23 mouse cellular contexts compared by ENCODE assay signal in the genomic region with DNA sequence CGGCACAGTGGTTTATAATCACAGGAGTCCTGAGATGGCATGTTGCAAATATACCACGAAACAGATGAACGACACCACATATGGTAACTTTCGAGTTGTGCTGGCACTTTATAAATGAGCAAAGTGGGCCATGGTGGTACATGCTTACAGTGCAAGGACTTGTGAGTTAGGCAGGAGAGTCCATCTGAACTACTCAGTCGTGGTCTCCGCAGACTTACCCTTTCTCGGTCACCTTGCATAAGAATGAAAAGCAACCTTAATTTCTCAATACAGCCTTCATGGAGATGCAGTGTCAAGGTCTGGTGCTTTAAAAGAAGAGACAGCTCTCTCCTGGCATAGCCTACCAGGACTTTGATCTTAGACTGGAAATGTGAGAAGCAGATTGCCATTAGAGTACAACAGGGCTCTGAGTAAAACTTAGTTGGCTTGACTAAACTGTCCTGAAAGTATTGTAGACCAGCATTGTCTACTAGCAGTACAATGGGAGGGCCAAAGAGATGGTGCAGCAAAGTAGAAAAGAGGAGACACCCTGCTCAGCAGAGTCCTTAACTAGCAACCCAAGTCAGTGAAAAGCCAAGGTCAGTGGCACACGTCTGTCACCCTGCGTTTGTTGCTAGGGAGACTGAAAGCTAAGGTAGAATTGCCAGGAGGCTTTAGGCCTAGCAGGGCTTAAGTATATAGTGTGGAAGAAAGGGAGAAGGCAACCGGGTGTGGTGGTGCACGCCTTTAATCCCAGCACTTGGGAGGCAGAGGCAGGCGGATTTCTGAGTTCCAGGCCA. TPM values are rescaled to one million over a fixed set of nuclear protein-coding genes. Genes with fewer than 3 reads are reported as not detected.
DNase-seq lines count a peak whose midpoint lies in the region; ATAC-seq and TF ChIP-seq lines count a peak whose summit lies in the region.
"Had no signal": no experiment of that assay in that cellular context is flagged by ENCODE, and none has a peak within 500 bp of the region (broad histone marks: within the 10 kb centered on the region; RNA-seq: fewer than 3 reads in every experiment).

No protein-coding gene starts in this region.

- no peak overlapping the region for H3K9ac ChIP-seq in liver, embryonic 11.5 days (ENCODE audit: low read depth, low read length)
- H3K9ac ChIP-seq in liver, postnatal 0 days (replicated peaks) = no peak overlapping the region
- no peak overlapping the region for H3K9ac ChIP-seq in liver, embryonic 12.5 days
- H3K9ac ChIP-seq: forebrain, postnatal 0 days; hindbrain, embryonic 14.5 days; liver, embryonic 14.5 days had no signal

- H3K27me3 ChIP-seq in liver, embryonic 11.5 days (replicated peaks; ENCODE audit: control insufficient read depth, insufficient read depth, low read length) = no peaks in the 10 kb centered on the region
- no peaks in the 10 kb centered on the region for H3K27me3 ChIP-seq in liver, postnatal 0 days (ENCODE audit: insufficient read depth, low read length)
- no peaks in the 10 kb centered on the region for H3K27me3 ChIP-seq in liver, embryonic 12.5 days (replicated peaks)

- peaks cover 16% of the 10 kb centered on the region for H3K4me1 ChIP-seq in liver, embryonic 11.5 days (replicated peaks; ENCODE audit: control insufficient read depth, insufficient read depth, low read length)
- peaks cover 13% of the 10 kb centered on the region for H3K4me1 ChIP-seq in liver, postnatal 0 days (ENCODE audit: insufficient read depth)
- H3K4me1 ChIP-seq in liver, embryonic 12.5 days = peaks cover 32% of the 10 kb centered on the region

- peak; percentile 25 for ATAC-seq in liver, embryonic 11.5 days (replicated peaks; ENCODE audit: low FRiP score)
- ATAC-seq in liver, postnatal 0 days = no peak
- peak; percentile 25; the same call in 1 of the 2 replicates for ATAC-seq in liver, embryonic 12.5 days
- ATAC-seq: CD4-positive, CD25-positive, alpha-beta regulatory T cell, adult 4 months; forebrain, postnatal 0 days; intestine, embryonic 16.5 days had no signal

- peak; percentile 30 for DNase-seq in embryo, embryonic 10 days (ENCODE audit: low spot score)
- no peak for DNase-seq in embryo, embryonic 9.5 days (ENCODE audit: extremely low spot score)
- no peak for DNase-seq in liver, embryonic 11.5 days (ENCODE audit: low spot score)
- no peak for DNase-seq in liver, postnatal 0 days
- no peak for DNase-seq in layer of hippocampus, adult 9-11 months
- no peak for DNase-seq in layer of hippocampus, adult 11-12 months (ENCODE audit: low spot score)
- DNase-seq: adrenal gland, adult 8-10 months; cerebellum, adult 11-12 months; cerebellum, postnatal 25 days; forebrain, postnatal 0 days; kidney, postnatal 10 days; left cerebral cortex, postnatal 4 days; lung, postnatal 14 days; retina, postnatal 1 day; thymus, postnatal 25 days had no signal

- peaks cover 48% of the 10 kb centered on the region for H3K36me3 ChIP-seq in liver, embryonic 11.5 days (ENCODE audit: control insufficient read depth, insufficient read depth, low read length)
- H3K36me3 ChIP-seq in liver, postnatal 0 days (replicated peaks; ENCODE audit: insufficient read depth, low read length) = peaks cover 51% of the 10 kb centered on the region
- H3K36me3 ChIP-seq in liver, embryonic 12.5 days = peaks cover 84% of the 10 kb centered on the region

- no peak for TF ChIP-seq EP300 in liver, postnatal 0 days (IDR thresholded peaks at IDR 0.05; ENCODE audit: low read depth)

- H3K27ac ChIP-seq in liver, embryonic 11.5 days (ENCODE audit: low read depth, low read length) = no peak overlapping the region; the same call in 1 of the 2 replicates
- H3K27ac ChIP-seq in liver, postnatal 0 days (ENCODE audit: low read depth) = no peak overlapping the region
- H3K27ac ChIP-seq in liver, embryonic 12.5 days = peak overlapping the region; percentile 27; the same call in 1 of the 2 replicates
- H3K27ac ChIP-seq: forebrain, embryonic 10.5 days; hindbrain, embryonic 14.5 days; liver, embryonic 14.5 days had no signal

- H3K4me3 ChIP-seq in liver, embryonic 11.5 days (ENCODE audit: low read depth, low read length) = no peak overlapping the region
- no peak overlapping the region for H3K4me3 ChIP-seq in liver, postnatal 0 days (ENCODE audit: low read depth, low read length)
- H3K4me3 ChIP-seq in liver, embryonic 12.5 days = no peak overlapping the region
- H3K4me3 ChIP-seq: forebrain, embryonic 10.5 days had no signal

- no peaks in the 10 kb centered on the region for H3K9me3 ChIP-seq in liver, embryonic 11.5 days (ENCODE audit: control insufficient read depth, low read length)
- H3K9me3 ChIP-seq in liver, postnatal 0 days (ENCODE audit: low read length) = no peaks in the 10 kb centered on the region
- no peaks in the 10 kb centered on the region for H3K9me3 ChIP-seq in liver, embryonic 12.5 days (replicated peaks)
- H3K9me3 ChIP-seq: forebrain, embryonic 10.5 days had no signal

- H3K4me2 ChIP-seq in liver, embryonic 11.5 days = no peak overlapping the region
- H3K4me2 ChIP-seq in liver, postnatal 0 days (ENCODE audit: low read depth, low read length) = no peak overlapping the region
- H3K4me2 ChIP-seq in liver, embryonic 12.5 days = no peak overlapping the region
- H3K4me2 ChIP-seq: heart, embryonic 11.5 days; hindbrain, embryonic 14.5 days had no signal

- WGBS in liver, embryonic 11.5 days = 86% methylated on average over 12 of the region's 12 CpGs
- WGBS in liver, postnatal 0 days (ENCODE audit: insufficient replicate concordance) = 80% methylated on average over 12 of the region's 12 CpGs
- 75% methylated on average over 12 of the region's 12 CpGs for WGBS in liver, embryonic 12.5 days (ENCODE audit: insufficient replicate concordance)

- no peak for TF ChIP-seq CTCF in liver, postnatal 0 days (IDR thresholded peaks at IDR 0.05; ENCODE audit: low read depth)

RNA-seq across cellular contexts. Expression of gene Rpl37, which starts 5.3 kb away (rescaled TPM):
- polyA plus RNA-seq in liver, embryonic 11.5 days (2014; fragmentation: Nextera tagmentation; extraction: Ambion mirVana) = 728 and 826 TPM in 2 replicates
- 412 and 430 TPM in 2 replicates for polyA plus RNA-seq in liver, postnatal 0 days (2015; fragmentation: Nextera tagmentation; extraction: Ambion mirVana)
- polyA plus RNA-seq in liver, embryonic 12.5 days (2016; fragmentation: Nextera tagmentation; extraction: Ambion mirVana) = 532 and 540 TPM in 2 replicates

RNA-seq across cellular contexts. Expression of gene Card6, which starts 13.4 kb away (rescaled TPM):
- polyA plus RNA-seq in liver, embryonic 11.5 days (2014; fragmentation: Nextera tagmentation; extraction: Ambion mirVana) = 1.3 and 1.4 TPM in 2 replicates
- polyA plus RNA-seq in liver, postnatal 0 days (2015; fragmentation: Nextera tagmentation; extraction: Ambion mirVana) = 2.1 and 2.7 TPM in 2 replicates
- 0.85 and 1.0 TPM in 2 replicates for polyA plus RNA-seq in liver, embryonic 12.5 days (2016; fragmentation: Nextera tagmentation; extraction: Ambion mirVana)

RNA-seq across cellular contexts. Expression of gene Prkaa1, which starts 21.9 kb away (rescaled TPM):
- polyA plus RNA-seq in liver, embryonic 11.5 days (2014; fragmentation: Nextera tagmentation; extraction: Ambion mirVana) = 36.2 and 39.3 TPM in 2 replicates
- 6.8 and 7.2 TPM in 2 replicates for polyA plus RNA-seq in liver, postnatal 0 days (2015; fragmentation: Nextera tagmentation; extraction: Ambion mirVana)
- polyA plus RNA-seq in liver, embryonic 12.5 days (2016; fragmentation: Nextera tagmentation; extraction: Ambion mirVana) = 21.3 and 22.3 TPM in 2 replicates

RNA-seq across cellular contexts. Expression of gene C7, which starts 58.2 kb away (rescaled TPM):
- 0.08 and 0.10 TPM in 2 replicates for polyA plus RNA-seq in liver, embryonic 11.5 days (2014; fragmentation: Nextera tagmentation; extraction: Ambion mirVana)
- not detected in 2 replicates for polyA plus RNA-seq in liver, postnatal 0 days (2015; fragmentation: Nextera tagmentation; extraction: Ambion mirVana)
- polyA plus RNA-seq in liver, embryonic 12.5 days (2016; fragmentation: Nextera tagmentation; extraction: Ambion mirVana) = not detected in 2 replicates
- polyA plus RNA-seq: CD4-positive, CD25-positive, alpha-beta regulatory T cell, adult 4 months; forebrain, embryonic 10.5 days; midbrain, postnatal 0 days had no signal
